Mouse (Mus musculus) liver, adult 2 months (tissue): ENCODE measurements around the gene Trappc2l.

Source experiments
- CTCF ChIP-seq: fragments of 200-500 bp; IDR thresholded peaks from 2 replicates; pipeline ENCODE4 v1.5.1; 2011; ENCODE audit warnings: low read depth, low read length, control low read depth
- POLR2A ChIP-seq: fragments of 200-500 bp; IDR thresholded peaks from 2 replicates; pipeline ENCODE4 v1.6.1; 2011; ENCODE audit warnings: low read length, control low read depth; ENCODE audit not compliant: insufficient read depth; ENCODE audit errors: extremely low read depth

- TF ChIP-seq CTCF (no peak), POLR2A (peak; percentile 32; the same call in 1 of the 2 replicates)
These were observed 43.9 kb upstream of the Trappc2l start, which contains the start of gene Cdt1 for GRCm38 (mm10) chr8:122567361-122568108.
